Mouse (Mus musculus): ENCODE results near the gene Arl8a.
A peak's percentile ranks its signal among the peaks of the same experiment; 100 is the strongest.

Arl8a gene

DNA sequence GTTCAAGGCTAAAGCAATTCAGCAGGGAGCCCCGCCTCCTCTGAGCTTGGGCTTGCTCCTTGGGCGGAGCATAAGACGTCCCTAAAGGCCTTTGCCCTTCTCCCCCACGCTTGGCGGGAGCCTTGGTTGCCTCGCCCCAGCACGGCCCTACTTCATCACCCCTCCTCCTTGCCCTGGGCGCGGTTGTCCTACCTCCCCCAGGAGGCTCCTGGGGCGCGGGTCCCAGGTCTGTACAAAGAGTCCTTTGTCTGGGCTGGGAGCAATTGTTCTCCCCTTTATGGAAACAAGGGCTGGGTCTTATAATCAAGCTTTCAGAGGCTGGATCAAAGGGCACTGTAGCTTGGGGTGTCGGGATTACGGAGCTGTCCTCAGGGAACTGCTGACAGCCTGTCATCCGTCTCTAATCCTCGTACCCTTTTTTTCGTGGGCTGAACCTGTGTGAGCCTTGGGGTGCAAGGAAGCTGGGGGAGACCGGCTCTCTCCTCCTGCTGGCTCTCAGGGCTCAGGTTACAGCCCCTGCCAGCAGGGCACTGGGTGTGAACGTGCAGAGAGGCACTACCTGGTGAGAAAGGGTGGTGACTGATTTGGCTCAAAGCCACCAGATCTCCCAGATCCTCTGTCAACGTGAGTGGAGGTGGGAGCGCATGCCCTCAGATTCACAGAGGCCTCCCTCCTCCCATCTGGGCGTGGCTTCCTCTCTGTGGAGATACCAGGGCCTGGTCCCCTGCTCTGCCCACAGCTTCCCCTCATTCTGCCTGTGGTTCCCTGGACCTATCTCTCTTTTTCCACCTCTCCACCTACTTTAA, 52.6 kb downstream of the Arl8a start:
- peak; percentile 43 for DNase-seq (ENCODE audit: low spot score)

DNA sequence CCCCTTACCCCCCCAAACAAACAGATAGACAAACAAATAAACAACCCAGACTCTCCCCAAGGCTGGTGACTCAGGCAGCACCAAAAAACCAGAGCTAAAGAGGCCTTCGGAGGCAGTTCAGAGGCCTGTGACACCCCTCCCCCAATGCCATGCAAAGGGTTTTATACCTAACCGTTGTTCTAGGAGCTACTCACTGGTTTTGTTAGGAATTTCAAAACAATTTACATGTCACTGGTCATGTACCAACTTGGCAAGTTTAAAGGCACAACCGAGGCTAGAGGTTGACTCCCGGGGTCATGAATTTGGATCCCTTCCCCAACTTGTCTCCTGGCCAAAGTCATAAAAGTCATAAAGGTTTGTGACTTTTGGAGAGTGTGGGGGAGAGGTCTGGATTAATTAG, 53.8 kb downstream of the Arl8a start:
- DNase-seq (ENCODE audit: low spot score) = no peak

DNA sequence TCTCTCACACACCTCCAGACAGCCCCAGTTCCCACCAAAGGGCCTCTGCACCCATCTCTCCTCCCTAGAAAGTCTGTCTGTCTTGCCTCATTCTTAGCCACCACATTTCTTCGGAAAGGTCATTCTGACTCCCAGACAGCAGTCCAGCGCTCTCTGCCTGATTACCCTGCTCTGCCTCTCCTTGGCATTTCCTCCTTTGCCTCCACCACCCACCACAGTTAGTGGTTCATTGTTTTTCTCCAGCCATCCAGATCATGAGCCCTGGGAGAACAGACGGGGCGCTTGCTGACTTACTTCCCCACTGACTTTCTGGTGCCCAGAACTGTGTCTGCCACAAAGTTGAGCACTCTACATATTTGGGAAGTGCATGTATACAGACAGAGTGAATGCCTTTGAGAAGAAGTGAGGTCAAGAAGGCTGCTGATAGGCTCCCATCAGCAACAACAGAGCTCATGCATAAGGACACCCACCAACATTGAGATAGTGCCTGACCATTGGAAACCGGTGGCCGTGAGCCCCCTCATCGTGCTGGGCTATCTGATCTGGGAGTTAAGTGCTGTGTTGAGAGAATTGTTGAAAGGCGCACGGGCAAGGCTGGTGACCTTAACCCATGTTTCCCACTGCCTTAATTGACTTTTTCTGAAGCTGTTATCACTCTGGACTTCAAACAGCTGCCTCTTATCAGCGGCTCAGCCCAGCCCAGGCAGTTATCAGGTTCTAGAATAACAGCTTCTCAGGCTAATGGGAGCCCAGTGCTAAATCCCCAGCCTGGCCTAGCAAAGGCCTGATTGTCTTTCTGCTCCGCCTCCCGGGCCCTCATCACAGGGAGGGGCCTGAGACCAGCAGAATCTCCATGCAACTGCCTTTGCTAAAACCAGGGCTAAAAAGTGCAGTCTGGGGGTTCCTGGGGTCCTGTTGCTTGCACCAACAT, 57.8 kb downstream of the Arl8a start:
- no peak for DNase-seq (ENCODE audit: low spot score)

DNA sequence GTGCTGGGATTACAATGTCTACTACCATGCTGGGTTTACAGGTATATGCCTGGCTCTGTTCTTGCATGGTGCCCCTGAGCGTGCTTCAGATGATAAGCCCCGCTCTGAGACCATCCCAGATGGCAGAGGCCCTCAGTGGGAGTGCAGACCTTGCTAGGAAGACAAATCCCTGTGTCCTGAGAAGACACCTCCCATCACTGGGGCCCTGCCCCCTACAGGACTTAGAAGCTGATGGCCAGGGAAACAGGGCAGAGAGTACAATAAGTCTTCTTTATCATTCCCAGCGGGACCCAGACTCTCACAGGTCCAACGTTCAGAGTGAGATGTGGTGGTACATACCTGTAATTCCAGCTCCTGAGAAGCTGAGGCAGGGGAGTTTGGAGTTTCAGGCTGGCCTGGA, 58.6 kb downstream of the Arl8a start:
- no peak for DNase-seq (ENCODE audit: low spot score)
